Mouse (Mus musculus) myocyte (in vitro differentiated cells): ENCODE results near the gene Twnk. TPM values are rescaled to one million over a fixed set of nuclear protein-coding genes. Genes with fewer than 3 reads are reported as not detected.
A peak's percentile ranks its signal among the peaks of the same experiment; 100 is the strongest.

Source experiments
- H3K27me3 ChIP-seq: one replicate; pipeline ENCODE4 v1.6.1; 2011; ENCODE audit not compliant: control insufficient read depth, insufficient read depth, insufficient read length
- H3K36me3 ChIP-seq: one replicate; pipeline ENCODE4 v1.6.1; 2011; ENCODE audit not compliant: control insufficient read depth, insufficient read depth
- H3K4me2 ChIP-seq: one replicate; pipeline ENCODE4 v1.6.1; 2011; ENCODE audit warnings: low read depth, control low read depth
- H3K4me3 ChIP-seq: one replicate; pipeline ENCODE4 v1.5.1; 2011; ENCODE audit warnings: mild to moderate bottlenecking, control low read depth, moderate library complexity
- H3K79me2 ChIP-seq: one replicate; pipeline ENCODE4 v1.6.1; 2011; ENCODE audit not compliant: control insufficient read depth, insufficient read depth
- H3ac ChIP-seq: one replicate; pipeline ENCODE4 v1.6.1; 2011; ENCODE audit not compliant: control insufficient read depth, insufficient read length
- CEBPB ChIP-seq: IDR thresholded peaks from 2 replicates; pipeline ENCODE4 v1.6.1; 2011; ENCODE audit warnings: mild to moderate bottlenecking, moderate library complexity; ENCODE audit not compliant: poor library complexity, insufficient read depth, severe bottlenecking
- E2F4 ChIP-seq: IDR thresholded peaks from one replicate; pipeline ENCODE4 v1.6.1; 2011; ENCODE audit warnings: mild to moderate bottlenecking, control low read depth, moderate library complexity; ENCODE audit not compliant: insufficient read depth
- MAX ChIP-seq: IDR thresholded peaks from one replicate; pipeline ENCODE4 v1.6.1; 2011; ENCODE audit warnings: low read depth, mild to moderate bottlenecking, control low read depth
- MYOD1 ChIP-seq, 3 experiments: IDR thresholded peaks; one replicate each; pipeline ENCODE4 v1.6.1; 2011; ENCODE audit warnings: control low read depth in 2 of 3, low read depth in 2 of 3, mild to moderate bottlenecking in 2 of 3, moderate library complexity in 1 of 3; ENCODE audit not compliant: insufficient read length in 2 of 3, control insufficient read depth in 1 of 3
- MYOG ChIP-seq, 3 experiments: IDR thresholded peaks; one replicate each; pipeline ENCODE4 v1.6.1; 2011; ENCODE audit warnings: control low read depth in 2 of 3, low read depth in 2 of 3, mild to moderate bottlenecking in 2 of 3; ENCODE audit not compliant: insufficient read length in 2 of 3, control insufficient read depth in 1 of 3, insufficient read depth in 1 of 3
- POLR2A ChIP-seq: IDR thresholded peaks from one replicate; pipeline ENCODE4 v1.6.1; 2011; ENCODE audit warnings: low read depth, mild to moderate bottlenecking, control low read depth, moderate library complexity; ENCODE audit not compliant: insufficient read length
- POLR2AphosphoS2 ChIP-seq: IDR thresholded peaks from one replicate; pipeline ENCODE4 v1.6.1; 2011; ENCODE audit warnings: low read depth, control low read depth; ENCODE audit not compliant: insufficient read length
- REST ChIP-seq: IDR thresholded peaks from one replicate; pipeline ENCODE4 v1.6.1; 2011; ENCODE audit warnings: mild to moderate bottlenecking, control low read depth, moderate library complexity; ENCODE audit not compliant: insufficient read depth, insufficient read length
- SRF ChIP-seq: IDR thresholded peaks from one replicate; pipeline ENCODE4 v1.6.1; 2011; ENCODE audit warnings: low read depth; ENCODE audit not compliant: control insufficient read depth, insufficient read length
- TCF12 ChIP-seq: IDR thresholded peaks from one replicate; pipeline ENCODE4 v1.6.1; 2011; ENCODE audit warnings: mild to moderate bottlenecking, control low read depth; ENCODE audit not compliant: poor library complexity, insufficient read depth, severe bottlenecking
- TCF3 ChIP-seq: IDR thresholded peaks from one replicate; pipeline ENCODE4 v1.6.1; 2011; ENCODE audit warnings: low read depth, control low read depth; ENCODE audit not compliant: insufficient read length
- USF1 ChIP-seq: IDR thresholded peaks from one replicate; pipeline ENCODE4 v1.6.1; 2011; ENCODE audit warnings: low read depth, mild to moderate bottlenecking, control low read depth, moderate library complexity
- polyA plus RNA-seq: library from polyadenylated mRNA; unstranded; fragments of >200 nt; fragmentation: generic; extraction: Trizol; gene quantifications from one replicate; pipeline ENCODE4 v1.2.1, GENCODE M21; 2012; ENCODE audit warnings: missing spikeins

Gene Twnk
- polyA plus RNA-seq, 1 experiment, result 13.5 TPM

- H3K79me2 ChIP-seq, result peaks cover 22% of the 10 kb centered on the region
- no peaks in the 10 kb centered on the region for H3K27me3 ChIP-seq
- H3K36me3 ChIP-seq, result peaks cover 15% of the 10 kb centered on the region
- H3K4me3 ChIP-seq, result peak overlapping the region; percentile 59
- peak overlapping the region; percentile 90 for H3K4me2 ChIP-seq
- H3ac ChIP-seq, result no peak overlapping the region
- TF ChIP-seq POLR2A (peak; percentile 37), TCF12 (no peak), MYOD1 (IDR thresholded peaks at IDR 0.05; ENCODE audit: control insufficient read depth in 1 of 3, insufficient read length in 2 of 3, low read depth in 2 of 3) (peak in 1 of 3 experiments; percentile 0)
Observed at GRCm38 (mm10) chr19:45046523-45047321, 41.3 kb downstream of the Twnk start.

DNA sequence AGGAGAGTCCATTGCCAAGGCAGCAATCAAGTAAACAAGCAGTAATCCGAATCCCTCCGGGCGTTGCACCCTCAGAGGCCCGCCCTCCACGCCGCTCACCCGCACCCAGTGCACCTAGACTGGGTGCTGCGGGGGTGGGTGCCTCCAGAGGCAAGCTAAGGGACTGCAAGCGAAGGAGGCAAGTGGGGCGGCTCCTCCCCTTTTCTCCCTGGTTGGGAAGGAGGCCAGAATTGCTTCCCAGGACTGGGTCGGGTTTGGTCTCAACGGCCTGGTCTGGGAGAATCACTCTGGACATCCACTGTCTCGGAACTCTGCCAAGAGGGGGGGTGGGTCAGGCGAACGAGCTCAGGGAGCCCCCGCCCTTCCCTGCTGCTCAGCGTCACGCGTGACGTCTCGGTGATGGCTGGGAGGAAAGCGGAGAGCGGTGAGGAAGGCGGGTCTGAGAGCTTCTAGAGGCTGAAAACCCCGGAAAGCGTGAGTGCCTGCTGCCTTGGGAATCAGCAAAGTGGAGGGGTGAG is 42.0 kb downstream of the Twnk start, which contains the start of gene Sfxn3:
TSS of gene Sfxn3 (plus strand) at position 87 of the 518 bp plus-strand sequence.
- Histone ChIP-seq H3K79me2 (peaks cover 22% of the 10 kb centered on the region), H3K27me3 (no peaks in the 10 kb centered on the region), H3K4me3 (peak within 1 kb of the TSS; percentile 59), H3K4me2 (peak within 1 kb of the TSS; percentile 90), H3ac (peak within 1 kb of the TSS; percentile 26), H3K36me3 (peaks cover 18% of the 10 kb centered on the region)
- TF ChIP-seq MYOD1 (IDR thresholded peaks at IDR 0.05; ENCODE audit: control insufficient read depth in 1 of 3, insufficient read length in 2 of 3, low read depth in 2 of 3) (no peak), USF1 (no peak), MYOG (IDR thresholded peaks at IDR 0.05; ENCODE audit: control insufficient read depth in 1 of 3, insufficient read depth in 1 of 3, insufficient read length in 2 of 3, low read depth in 2 of 3) (peak in 1 of 3 experiments; percentile 21), SRF (no peak), POLR2AphosphoS2 (peak; percentile 49), MAX (no peak), TCF3 (no peak), TCF12 (no peak), E2F4 (no peak), POLR2A (peak; percentile 43), CEBPB (peak; percentile 68)

GRCm38 (mm10) chr19:45047935-45048643 is 42.6 kb downstream of the Twnk start:
- TF ChIP-seq TCF12, result no peak
- TF ChIP-seq USF1, result peak; percentile 13
- TF ChIP-seq REST, result no peak
- TF ChIP-seq TCF3, result no peak
- no peak for TF ChIP-seq MYOG (IDR thresholded peaks at IDR 0.05; ENCODE audit: control insufficient read depth in 1 of 3, insufficient read depth in 1 of 3, insufficient read length in 2 of 3, low read depth in 2 of 3)
- peak; percentile 4 for TF ChIP-seq POLR2A
- TF ChIP-seq E2F4, result no peak
- peak overlapping the region; percentile 90 for H3K4me2 ChIP-seq
- H3K79me2 ChIP-seq, result peaks cover 22% of the 10 kb centered on the region
- no peaks in the 10 kb centered on the region for H3K27me3 ChIP-seq
- peak overlapping the region; percentile 26 for H3ac ChIP-seq
- H3K36me3 ChIP-seq, result peaks cover 21% of the 10 kb centered on the region
- peak overlapping the region; percentile 59 for H3K4me3 ChIP-seq

DNA sequence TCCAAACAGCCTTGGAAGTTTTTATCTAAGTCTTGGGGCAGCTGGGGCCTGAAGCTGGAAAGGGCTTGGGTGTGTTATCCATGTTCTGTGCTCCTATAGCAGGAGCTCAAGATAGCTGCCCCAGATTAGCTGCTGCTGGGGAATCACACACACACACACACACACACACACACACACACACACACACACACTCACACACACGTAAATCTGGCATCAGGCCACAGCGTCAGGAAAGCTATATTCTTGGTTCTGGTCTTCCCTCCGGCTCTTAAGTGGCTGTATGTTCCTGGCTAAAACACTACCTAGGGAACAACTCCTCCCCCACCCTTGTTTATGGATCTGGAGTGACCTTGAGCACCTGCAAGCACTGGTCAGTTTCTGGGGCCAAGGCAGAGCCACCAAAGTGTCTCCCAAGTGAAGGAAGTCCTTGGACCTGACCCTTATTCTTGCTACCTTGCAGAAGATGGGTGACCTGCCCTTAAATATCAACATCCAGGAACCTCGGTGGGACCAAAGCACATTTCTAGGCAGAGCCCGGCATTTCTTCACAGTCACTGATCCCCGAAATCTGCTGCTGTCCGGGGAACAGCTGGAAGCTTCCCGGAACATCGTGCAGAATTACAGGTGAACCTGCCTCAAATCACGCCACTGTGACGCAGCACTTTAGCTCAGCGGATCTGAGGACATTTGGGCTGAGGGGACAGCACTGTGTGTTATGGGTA is 43.3 kb downstream of the Twnk start:
- H3ac ChIP-seq, result peak overlapping the region; percentile 26
- H3K4me3 ChIP-seq, result peak overlapping the region; percentile 59
- peak overlapping the region; percentile 90 for H3K4me2 ChIP-seq
- H3K79me2 ChIP-seq, result peaks cover 22% of the 10 kb centered on the region
- TF ChIP-seq SRF (no peak), MYOG (IDR thresholded peaks at IDR 0.05; ENCODE audit: control insufficient read depth in 1 of 3, insufficient read depth in 1 of 3, insufficient read length in 2 of 3, low read depth in 2 of 3) (no peak), E2F4 (no peak), CEBPB (no peak), MAX (no peak), TCF12 (no peak), USF1 (no peak), TCF3 (no peak), MYOD1 (IDR thresholded peaks at IDR 0.05; ENCODE audit: control insufficient read depth in 1 of 3, insufficient read length in 2 of 3, low read depth in 2 of 3) (no peak), POLR2A (no peak), REST (no peak)
- H3K27me3 ChIP-seq, result no peaks in the 10 kb centered on the region
- peaks cover 21% of the 10 kb centered on the region for H3K36me3 ChIP-seq
